Mouse (Mus musculus) heart, postnatal 0 days (tissue): ENCODE measurements at regions not wholly inside any gene's neighbourhood (a gene's known extent, or its start where the extent isn't known, plus 50 kb on each side); places are given as distances from the start of the nearest gene placed in this dataset.

Experiments
- CTCF ChIP-seq: IDR thresholded peaks from 2 replicates; pipeline ENCODE4 v1.5.1; 2016; ENCODE audit warnings: antibody characterized with exemption, control low read depth, low read depth
- EP300 ChIP-seq: IDR thresholded peaks from 2 replicates; pipeline ENCODE4 v1.6.1; 2016; ENCODE audit warnings: antibody characterized with exemption, low read depth

DNA sequence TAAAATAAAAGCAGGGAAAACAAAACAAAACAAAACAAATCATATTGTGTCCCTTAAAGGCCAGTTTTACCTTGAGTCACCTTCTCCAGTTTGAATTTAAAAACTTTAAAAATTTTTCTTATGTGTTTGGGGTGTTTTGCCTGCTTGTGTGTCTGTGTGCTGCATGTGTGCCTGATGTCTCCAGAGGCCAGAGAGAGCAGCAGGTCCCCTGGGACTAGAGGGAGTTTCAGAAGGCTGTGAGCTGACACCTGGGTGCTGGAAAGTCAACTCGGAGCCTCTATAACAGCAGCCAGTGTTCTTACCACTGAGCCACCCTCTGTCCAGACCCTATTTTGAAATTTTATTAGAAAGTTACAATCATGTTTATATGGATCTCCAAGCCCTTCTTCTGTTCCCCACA, 77.8 kb upstream of the Ptpn1 start:
- TF ChIP-seq CTCF (no peak), EP300 (no peak)
